Mouse (Mus musculus) T-helper 1 cell (primary cell): ENCODE data around the gene Chmp4b.

Source experiments
- in situ Hi-C: fragments of 300-600 bp; cut with MboI, MseI; formaldehyde crosslinking; loops from one replicate; pipeline ENCODE4 v1.15.1; 2025; ENCODE audit warnings: high pct_unique_total_duplicates

The Chmp4b gene

GRCm38 (mm10) chr2:154717081-154717480 is 65.6 kb downstream of the Chmp4b start:
- in situ Hi-C loops = no loop called here

- in situ Hi-C loops = no loop called here
Measured at GRCm38 (mm10) chr2:154718855-154719556, 67.5 kb downstream of the Chmp4b start.

DNA sequence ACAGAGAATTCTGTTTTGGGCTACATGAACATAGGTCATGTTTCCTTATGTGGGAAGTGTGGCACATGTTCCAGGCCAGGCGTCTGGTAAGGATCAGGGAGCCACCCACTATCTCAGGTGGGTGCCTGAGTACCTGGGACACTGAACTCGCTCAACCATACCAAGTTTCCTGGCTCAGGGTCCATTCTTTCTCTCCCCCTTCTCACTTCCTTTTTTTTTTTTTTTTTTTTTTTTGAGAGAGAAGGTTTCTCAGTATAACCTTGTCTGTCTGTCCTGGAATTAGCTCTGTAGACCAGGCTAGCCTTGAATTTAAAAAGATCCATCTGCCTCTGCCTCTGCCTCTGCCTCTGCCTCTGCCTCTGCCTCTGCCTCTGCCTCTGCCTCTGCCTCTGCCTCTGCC is 68.8 kb downstream of the Chmp4b start:
- in situ Hi-C loops = no loop called here

- in situ Hi-C loops = no loop called here
Measured at GRCm38 (mm10) chr2:154723473-154723872, 72.0 kb downstream of the Chmp4b start.

DNA sequence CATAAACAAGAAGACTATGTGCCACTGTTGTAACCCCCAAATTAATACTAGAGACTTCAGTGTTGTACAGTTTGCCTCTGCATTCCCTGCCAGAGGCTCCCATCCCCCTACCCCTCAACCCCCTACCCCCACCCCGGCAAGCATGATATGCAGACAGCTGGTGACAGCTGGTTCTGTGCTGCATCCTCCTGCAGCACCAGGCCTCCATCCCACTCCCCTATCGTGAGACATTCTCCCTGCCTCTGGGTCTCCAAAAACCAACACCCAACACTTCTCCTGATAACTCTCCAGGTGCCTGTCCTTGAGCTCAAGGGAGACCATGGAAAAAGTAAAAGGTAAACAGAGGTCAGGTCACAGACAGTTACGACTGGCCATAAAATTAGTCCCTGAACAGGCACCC is 78.2 kb downstream of the Chmp4b start:
- in situ Hi-C loops = no loop called here

DNA sequence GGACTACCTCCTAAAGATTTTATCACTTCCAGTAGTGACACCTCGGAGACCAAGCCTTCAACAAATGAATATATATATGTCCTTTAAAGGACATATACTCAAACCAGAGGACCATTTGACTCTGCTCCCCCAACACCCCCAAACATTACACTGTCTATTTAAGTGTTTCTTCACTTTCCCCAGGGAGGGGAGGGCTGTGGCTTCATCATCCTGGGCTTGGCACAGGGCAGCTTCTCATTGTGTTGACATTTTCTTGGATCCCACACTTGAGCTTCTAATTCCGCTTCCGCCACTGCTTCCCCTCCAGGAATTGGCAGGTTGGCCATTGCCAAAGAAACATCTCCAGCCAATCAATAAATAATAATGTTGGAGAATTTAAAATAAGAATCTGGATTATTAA is 79.3 kb downstream of the Chmp4b start:
- in situ Hi-C loops = no loop called here

DNA sequence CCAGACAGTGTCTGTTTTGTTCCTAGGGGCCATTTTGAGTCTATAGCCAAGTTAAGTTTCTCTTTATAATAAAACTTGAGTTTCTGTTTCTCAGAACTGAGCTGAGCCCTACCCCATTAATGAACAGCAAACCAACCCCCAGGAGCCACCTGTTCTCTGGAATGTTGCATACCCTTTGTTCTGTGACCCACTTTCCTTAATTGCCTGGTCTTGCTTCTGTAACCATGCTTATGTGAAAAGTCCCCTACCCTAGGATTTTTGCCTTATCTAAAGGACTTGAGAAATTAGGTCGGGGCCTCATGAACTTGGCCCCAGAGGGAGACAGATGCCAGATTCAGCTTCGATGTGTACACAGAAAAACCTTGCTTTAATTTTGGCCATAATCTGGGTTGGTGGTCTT is 80.4 kb downstream of the Chmp4b start:
- in situ Hi-C loops = no loop called here

DNA sequence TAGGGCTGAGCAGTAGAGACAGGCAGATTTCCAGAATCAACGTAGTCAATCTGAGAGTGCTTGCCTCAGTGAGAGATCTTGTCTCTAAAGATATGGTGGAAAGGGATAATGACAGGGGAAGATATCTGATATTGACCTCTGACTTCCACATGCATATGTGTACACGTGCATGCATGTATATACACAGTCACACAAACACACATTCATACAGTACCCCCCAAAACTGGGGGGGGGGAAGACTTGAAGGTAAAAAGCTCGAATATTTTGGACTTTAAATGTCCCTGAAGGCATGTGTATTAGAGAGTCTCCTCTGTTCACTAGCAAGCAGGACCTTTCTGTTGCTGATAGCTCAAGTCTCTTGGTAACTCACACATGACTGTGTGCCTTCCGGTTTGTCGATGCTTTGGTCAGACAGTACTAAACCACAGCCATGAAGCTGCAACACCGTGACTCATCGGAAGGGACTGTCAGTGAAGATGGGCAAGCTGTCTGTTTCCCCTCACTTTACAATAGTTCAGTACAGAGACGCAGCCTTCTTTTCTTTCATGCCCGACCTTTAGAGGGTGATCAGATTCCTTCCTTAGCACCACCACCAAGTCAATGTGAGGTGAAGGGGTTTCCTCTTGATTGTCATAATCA is 81.1 kb downstream of the Chmp4b start:
- in situ Hi-C loops = no loop called here

GRCm38 (mm10) chr2:154734977-154735376 is 83.5 kb downstream of the Chmp4b start:
- in situ Hi-C loops = no loop called here

DNA sequence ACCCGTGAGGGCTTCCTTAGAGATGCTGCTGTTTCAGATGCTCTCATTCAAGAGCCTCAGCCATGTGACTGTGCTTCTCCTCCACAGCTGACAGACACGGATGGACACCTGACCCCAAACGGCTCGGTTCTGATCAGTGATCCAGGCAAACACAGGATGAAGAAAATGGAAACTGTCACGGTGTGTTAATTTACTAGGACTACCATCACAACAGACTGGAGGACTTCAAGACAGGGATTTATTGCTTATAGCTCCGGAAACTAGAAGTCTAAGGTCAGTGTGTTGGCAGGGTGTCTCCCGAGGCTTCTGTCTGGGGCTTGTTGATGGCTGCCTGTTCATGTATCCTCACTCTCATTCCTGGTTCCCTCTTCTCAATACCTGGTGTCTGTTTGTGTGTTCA is 83.9 kb downstream of the Chmp4b start:
- in situ Hi-C loops = no loop called here

- in situ Hi-C loops = no loop called here
Measured at GRCm38 (mm10) chr2:154735986-154736385, 84.5 kb downstream of the Chmp4b start.

- in situ Hi-C loops = no loop called here
Measured at GRCm38 (mm10) chr2:154738621-154739020, 87.1 kb downstream of the Chmp4b start.

- in situ Hi-C loops = no loop called here
Measured at GRCm38 (mm10) chr2:154742911-154743819, 91.7 kb downstream of the Chmp4b start.

GRCm38 (mm10) chr2:154743915-154744314 is 92.4 kb downstream of the Chmp4b start:
- in situ Hi-C loops = no loop called here
